Mouse (Mus musculus) testis, adult 2 months (tissue): ENCODE data around the gene Khdc1b.

Experiments used
- CTCF ChIP-seq: fragments of 200-500 bp; IDR thresholded peaks from 2 replicates; pipeline ENCODE4 v1.5.1; 2012; ENCODE audit warnings: low read depth, mild to moderate bottlenecking, inconsistent platforms, low read length, moderate library complexity; ENCODE audit not compliant: control insufficient read depth, insufficient read depth, insufficient replicate concordance
- POLR2A ChIP-seq: fragments of 200-500 bp; IDR thresholded peaks from 2 replicates; pipeline ENCODE4 v1.6.1; 2012; ENCODE audit warnings: low read depth, mild to moderate bottlenecking, inconsistent platforms, low read length, moderate library complexity; ENCODE audit not compliant: control insufficient read depth

DNA sequence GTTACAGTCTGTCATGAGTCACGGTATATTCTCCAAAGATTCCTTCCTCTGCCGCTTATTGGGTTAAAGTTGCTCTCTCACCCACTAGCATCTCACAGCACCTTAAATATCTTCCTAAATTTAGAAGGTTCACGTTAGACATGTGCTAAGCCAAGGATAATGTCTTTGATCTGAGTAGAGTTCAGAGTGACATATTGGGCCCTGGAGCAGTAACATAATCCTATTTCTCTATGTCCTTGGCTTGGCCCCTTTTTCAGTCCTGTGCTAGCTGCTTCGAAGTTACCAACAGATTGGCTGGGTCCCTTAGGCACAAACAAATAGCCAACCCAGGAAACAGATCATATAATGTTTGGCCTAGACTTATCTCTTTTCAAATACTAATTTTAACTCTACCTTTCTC is 44.7 kb downstream of the Khdc1b start:
- TF ChIP-seq CTCF, result no peak
- TF ChIP-seq POLR2A, result no peak
